Mouse (Mus musculus): ENCODE results near the gene Hnrnpm.
A peak's percentile ranks its signal among the peaks of the same experiment; 100 is the strongest.
"Not testable (repeated sequence)": the region's sequence is repeated elsewhere in the genome, so short reads cannot be mapped to it uniquely, and the experiment has no call there.

Gene Hnrnpm

GRCm38 (mm10) chr17:33686760-33687159 lies at the start of gene Hnrnpm:
Gene Hnrnpm (minus strand): TSS chr17:33686860.
- no peak for DNase-seq

- DNase-seq, result not testable (repeated sequence)
These were observed 46.9 kb upstream of the Hnrnpm start for GRCm38 (mm10) chr17:33733526-33733925.

- DNase-seq, result not testable (repeated sequence)
These were observed 46.0 kb upstream of the Hnrnpm start for GRCm38 (mm10) chr17:33732556-33733083.

- DNase-seq, result no peak
These were observed 42.6 kb upstream of the Hnrnpm start for GRCm38 (mm10) chr17:33729215-33729614.

DNA sequence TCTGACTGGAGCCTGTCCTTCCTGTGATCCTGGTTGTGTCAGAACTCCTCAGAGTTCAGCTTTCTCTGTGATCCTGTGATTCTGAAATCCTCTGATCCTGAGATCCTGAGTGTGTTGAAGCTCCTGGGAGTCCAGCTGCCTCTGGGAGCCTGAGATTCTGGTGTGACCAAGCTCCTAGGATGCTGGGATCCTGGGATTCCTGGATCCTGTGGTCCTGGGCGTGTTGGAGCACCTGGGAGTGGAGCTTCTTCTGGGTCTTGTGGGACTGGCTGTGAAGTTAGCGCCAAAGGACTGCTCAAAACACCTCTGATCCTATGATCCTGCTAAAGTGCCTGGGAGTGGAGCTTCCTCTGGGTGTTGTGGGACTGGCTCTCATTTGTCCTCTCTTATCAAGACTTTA lies 41.7 kb upstream of the Hnrnpm start:
- no peak for DNase-seq

GRCm38 (mm10) chr17:33719736-33720378 lies 33.2 kb upstream of the Hnrnpm start:
- DNase-seq, result no peak

DNA sequence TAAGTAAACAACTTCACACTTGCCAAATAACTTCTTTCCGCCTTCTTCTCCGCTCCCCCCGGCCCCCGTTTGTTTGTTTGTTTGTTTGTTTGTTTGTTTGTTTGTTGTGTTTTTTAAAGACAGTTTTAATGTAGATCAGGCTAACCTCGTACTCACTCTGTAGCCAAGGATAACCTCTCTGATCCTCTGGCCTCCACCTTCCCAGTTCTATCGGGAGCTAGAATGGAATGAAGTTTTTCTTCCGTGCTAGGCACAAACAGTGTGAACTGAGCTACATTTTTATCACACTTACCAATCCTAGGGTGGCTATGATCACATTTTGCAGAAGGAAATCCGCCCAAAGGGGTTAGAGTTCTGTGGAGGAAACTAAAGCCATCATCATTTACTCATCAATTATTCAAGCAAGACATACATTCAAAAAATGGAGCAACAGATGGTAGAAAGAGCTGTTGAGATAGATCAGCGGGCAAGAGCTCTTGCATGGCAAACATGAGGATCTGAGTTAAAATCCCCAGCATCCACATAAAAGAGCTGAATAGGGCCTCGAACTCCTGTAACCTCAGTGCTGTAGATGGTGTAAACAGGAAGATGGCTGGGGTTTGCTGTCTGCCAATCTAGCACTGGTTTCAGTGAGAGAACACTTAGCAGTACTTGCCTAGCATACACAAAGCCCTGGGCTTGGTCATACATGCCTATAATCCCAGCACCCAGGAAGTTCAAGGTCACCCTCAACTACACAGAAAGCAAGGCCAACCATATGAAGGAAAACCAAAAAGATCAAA lies 32.5 kb upstream of the Hnrnpm start:
- no peak for DNase-seq

DNA sequence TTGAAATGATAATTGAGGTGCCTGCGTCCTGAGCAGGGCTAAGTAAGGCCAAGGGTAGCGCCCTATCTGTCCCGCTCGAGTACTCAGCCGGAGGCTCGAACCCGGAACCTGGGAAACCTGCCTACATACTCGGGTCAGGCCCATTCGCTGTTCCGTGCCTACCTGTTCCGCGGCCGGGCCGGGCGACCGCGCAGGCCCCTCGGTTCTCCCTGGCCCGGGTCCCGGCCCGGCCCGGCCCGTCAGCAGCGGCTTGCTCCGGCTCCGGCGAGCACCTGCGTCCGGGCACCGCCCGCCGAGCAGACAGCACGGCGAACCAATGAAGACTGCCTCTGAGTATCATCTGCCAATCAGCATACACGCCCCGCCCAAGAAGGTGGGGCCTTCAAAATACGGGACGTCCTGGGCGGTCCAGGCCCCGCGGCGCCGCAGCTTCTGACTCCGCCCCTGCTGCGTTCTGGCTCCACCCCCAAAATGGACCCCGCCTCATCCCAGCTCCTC lies 31.8 kb upstream of the Hnrnpm start, which contains the start of gene March2:
Gene March2 (minus strand): TSS at position 287 of the 498 bp plus-strand sequence.
- DNase-seq, result peak; percentile 97

DNA sequence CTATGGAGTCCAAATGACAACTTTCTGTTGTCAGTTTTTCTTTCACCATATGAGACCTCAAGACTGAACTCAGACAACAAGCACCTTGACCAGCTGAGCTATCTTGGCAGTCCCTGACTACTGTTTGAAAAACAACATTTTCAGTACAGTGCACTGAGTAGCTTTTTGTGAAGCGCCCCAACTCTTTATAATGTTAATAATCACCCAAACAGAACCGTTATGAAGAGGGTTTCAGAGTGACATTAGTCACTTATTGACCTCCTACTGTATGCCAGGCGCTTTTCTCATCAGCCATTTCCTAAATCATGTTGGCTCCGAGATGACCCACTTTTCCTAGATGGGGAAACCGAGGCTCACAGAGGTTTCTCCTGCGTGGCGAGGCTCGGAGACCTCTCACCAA lies 31.3 kb upstream of the Hnrnpm start:
- no peak for DNase-seq

DNA sequence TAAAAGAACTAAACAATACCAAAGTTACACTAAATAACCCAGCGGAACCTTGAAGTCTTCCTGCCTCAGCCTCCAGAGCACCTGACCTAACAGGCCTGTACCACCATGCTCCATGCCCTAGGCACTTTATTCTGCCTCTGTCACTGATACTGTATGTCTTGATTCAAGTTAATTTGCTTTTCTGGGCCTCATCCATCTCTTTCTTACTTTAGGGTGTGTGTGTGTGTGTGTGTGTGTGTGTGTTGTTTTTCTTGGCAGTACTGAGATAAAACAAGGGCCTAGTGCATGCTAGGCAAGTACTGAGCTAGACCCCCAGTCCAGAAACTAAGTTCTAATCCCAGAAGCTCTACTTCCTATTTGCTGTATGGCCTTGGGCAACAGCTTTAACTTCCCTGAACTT lies 30.6 kb upstream of the Hnrnpm start:
- no peak for DNase-seq

DNA sequence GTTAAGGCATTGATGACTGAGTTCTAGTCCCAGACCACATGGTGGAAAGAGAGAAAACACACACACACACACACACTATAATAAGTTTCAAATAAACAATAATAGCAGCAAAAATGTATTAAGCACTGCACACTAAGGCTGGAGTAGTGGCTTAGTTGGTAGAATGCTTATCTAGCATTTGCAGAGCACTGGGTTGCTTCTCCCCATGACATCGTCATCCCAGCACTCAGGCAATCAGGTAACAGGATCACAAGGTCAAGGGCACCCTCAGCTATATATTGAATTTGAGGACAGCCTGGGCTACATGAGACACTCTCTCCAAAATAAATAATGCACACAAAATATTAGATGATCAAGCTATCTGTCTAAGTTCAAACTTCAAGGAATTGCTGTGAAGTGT lies 28.1 kb upstream of the Hnrnpm start:
- DNase-seq, result no peak

GRCm38 (mm10) chr17:33713271-33713670 lies 26.6 kb upstream of the Hnrnpm start:
- DNase-seq, result no peak

DNA sequence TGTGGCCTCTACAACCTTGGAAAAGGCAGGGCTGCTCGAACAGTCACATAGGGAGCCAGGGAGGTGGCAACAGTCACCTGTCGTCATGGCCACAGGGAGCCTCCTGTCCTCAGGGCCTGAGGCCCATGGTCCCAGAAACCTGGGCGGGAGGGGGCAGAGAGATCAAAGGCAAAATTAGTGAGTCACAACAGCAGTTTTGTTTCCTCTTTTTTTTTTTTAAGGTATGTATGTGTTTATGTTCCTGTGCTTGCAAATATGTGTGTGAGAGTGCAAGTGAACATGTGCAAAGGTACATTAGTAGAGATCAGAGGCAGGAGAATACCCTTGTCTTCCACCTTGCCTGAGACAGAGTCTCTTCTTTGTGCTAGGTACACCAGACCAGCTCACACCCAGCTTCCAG lies 23.2 kb upstream of the Hnrnpm start:
- DNase-seq, result no peak

DNA sequence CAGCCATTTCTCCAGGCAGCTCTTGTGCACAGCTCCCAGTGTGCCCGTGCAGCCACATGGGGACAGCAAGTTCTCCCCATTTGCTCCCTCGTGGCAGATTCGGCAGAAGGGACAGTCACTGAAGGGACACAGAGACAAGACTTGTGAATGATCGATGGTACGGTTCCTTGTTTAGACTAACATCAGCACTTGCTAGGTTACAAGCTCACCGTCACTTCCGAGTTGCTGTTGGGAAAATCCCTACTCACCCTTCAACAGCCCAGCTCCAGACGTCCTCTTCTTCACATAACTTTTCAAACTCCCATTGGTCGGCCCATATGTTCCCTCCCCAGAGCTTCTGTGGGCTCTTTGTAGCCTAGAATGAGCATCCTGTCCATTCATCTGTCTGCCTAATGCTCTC lies 16.4 kb upstream of the Hnrnpm start:
- no peak for DNase-seq

DNA sequence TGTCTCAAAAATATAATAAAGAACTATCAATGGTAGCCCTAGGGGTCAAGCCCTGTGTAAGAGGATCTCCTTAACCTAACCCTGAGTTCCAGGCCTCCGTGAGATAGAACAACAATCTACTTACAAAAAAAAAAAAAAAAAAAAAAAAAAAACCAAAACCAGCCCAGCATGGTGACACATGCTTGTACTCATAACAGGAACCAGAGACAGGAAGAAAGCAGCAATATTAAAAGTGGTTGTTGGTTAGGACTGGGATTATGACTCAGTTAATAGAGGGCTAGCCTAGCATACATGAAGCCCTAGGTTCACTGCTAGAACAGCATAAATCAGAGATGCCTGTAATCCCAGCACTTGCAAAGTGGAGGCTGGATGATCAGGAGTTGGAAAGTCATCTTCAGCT lies 15.5 kb upstream of the Hnrnpm start:
- no peak for DNase-seq

DNA sequence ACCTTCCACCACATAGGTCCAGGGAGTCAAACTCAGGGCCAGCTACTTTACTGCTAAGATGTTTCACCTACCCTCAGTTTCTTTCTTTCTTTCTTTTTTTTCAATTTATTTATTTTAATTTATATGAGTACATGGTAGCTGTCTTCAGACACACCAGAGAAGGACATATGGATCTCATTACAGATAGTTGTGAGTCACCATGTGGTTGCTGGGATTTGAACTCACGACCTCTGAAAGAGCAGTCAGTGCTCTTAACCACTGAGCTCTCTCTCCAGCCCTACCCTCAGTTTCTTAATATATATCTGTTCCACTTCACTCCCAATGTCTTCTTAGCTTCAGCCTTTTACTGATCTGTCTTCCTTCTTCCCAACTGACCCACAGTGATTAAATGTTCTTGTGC lies 8.8 kb upstream of the Hnrnpm start:
- no peak for DNase-seq

DNA sequence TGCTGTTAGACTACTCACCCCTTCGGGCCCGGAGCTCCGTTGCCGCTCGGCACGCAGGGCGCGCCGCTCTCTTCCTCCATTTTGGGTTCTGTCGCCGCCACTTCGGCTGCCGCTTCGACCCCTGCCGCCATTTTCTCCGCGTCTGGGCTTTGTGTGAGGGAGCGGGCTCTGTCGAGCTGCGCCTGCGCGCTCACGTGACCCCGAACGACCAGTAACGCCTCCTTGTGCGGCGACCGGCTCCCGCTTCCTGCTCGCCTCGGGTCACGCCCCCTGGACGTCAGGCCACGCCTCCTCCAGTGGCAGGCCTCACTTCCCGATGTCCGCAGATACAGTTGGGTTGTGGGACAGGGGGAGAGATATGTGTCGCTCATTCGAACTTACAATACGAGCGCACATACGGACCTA lies 1.4 kb downstream of the Hnrnpm start:
- peak; percentile 99 for DNase-seq

DNA sequence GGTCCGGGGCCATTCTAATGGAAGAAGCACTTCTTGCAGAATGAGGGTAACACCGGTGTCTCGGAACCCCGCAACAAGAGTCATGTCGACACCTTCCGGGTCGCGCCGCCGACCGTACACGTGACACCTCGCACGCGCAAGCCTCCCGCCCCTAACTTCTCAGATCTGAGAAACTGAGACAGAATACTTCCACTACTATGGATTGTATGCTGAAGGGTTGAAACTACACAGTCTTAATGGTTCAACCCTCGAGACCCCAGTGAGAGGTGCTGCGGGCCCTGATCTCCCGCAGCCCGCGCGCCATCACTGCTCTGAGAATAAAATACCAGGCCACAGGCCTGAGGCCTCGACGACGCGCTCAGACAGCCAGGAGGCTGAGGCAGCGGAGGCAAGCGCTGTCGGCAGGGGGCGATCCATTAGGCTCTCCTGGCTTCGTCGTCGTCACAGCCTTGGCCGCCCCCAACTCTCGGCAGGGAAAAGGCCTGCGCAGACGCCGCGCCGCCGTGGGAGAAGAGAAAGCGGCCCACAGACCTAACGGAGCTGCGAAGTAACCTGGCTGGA lies 1.9 kb downstream of the Hnrnpm start:
- peak; percentile 81 for DNase-seq

DNA sequence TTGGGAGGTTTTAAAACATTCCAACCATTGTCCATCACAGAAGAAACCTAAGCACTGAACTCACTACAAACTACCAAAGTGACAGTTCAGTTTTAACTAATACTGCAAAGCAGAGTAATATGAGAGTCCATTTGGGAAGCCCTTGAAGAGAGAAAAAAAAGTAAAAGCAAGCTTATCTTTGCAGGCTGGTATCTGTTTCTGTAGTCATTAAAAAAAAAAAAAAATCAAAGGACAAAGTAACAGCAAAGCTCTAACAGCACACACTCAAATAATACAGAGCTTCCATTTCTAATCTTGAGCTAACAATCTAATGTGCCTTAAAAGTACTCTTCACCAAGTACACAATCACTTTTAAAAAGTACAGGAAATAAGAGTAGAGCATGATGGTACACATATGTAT lies 4.9 kb downstream of the Hnrnpm start:
- DNase-seq, result no peak

GRCm38 (mm10) chr17:33678771-33679170 lies 7.9 kb downstream of the Hnrnpm start:
- DNase-seq, result no peak

DNA sequence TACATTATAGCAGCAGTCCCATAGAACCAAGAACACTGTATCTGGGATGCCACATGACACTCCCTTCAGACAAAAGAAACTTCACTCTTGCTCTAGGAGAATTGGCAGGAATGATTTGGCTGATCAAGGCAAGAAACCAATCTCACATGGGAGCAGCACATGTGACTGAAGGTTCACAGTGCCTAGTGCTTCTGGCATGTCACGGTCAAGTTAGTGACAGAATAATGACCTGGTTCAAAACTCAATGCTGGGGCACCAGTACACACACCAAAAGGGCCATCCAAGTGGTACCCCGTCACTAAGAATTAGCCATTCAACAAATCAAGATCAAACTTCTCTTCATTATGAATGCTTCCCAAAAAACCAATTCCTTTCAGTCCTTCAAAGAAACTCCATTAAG lies 10.6 kb downstream of the Hnrnpm start:
- no peak for DNase-seq

- no peak for DNase-seq
These were observed 11.2 kb downstream of the Hnrnpm start for GRCm38 (mm10) chr17:33675452-33675851.

DNA sequence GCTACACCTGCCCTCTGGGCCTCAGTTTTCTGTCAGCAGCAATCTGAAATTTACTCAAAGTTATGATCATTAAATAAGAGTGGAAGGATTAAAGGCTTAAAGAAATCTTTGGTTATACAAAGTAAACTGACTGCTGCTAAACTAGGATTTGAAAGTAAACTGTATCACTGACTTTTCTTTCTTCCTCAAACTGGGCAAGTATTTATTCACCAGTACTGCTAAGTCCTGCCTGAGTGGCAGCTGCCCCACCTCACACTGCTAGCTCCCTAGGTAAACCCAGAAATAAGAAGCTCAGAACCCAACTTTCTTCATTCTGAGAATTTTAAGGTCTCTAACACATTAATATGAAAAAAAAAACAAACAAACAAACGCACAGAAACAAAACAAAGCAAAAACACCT lies 12.8 kb downstream of the Hnrnpm start:
- DNase-seq, result no peak

DNA sequence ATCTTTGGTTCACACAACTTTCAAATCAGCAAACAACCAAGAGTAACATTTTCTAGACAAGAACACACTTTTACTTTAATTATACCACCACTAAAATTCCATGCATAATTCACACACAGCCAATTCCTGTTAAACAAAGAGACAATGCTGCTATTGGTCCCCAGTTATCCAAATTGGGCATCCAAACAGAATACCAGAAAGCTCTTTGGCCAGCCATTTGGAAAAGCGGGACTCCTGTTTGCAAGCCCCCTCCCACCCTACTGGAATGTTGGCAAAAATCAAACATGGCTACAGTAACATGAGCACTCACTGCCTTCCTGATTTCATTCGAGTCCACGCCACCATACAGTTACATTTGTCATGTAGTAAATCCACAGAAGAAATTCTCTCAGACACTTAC lies 17.0 kb downstream of the Hnrnpm start:
- no peak for DNase-seq

Data from thymus, postnatal 14 days (tissue).